Mouse (Mus musculus): Measurements from ENCODE around the gene Atxn2.

- no peak for TF ChIP-seq ZC3H11A (IDR thresholded peaks at IDR 0.05; ENCODE audit: borderline replicate concordance, low read depth, low read length)
- TF ChIP-seq CHD2 (IDR thresholded peaks at IDR 0.05; ENCODE audit: low read depth, low read length): no peak
- no peak for TF ChIP-seq ZNF384 (IDR thresholded peaks at IDR 0.05; ENCODE audit: low read depth, low read length)
- TF ChIP-seq MAFK (IDR thresholded peaks at IDR 0.05; ENCODE audit: insufficient read depth, low read depth, low read length): no peak
Measured at GRCm38 (mm10) chr5:121710402-121710801, 735 bp upstream of the Atxn2 start.
